Mouse (Mus musculus): ENCODE results near the gene Ttll9. TPM values are rescaled to one million over a fixed set of nuclear protein-coding genes. Genes with fewer than 3 reads are reported as not detected.

The Ttll9 gene
- polyA plus RNA-seq (2014; fragmentation: Nextera tagmentation; extraction: Ambion mirVana), result 0.35 and 0.62 TPM in 2 replicates

DNA sequence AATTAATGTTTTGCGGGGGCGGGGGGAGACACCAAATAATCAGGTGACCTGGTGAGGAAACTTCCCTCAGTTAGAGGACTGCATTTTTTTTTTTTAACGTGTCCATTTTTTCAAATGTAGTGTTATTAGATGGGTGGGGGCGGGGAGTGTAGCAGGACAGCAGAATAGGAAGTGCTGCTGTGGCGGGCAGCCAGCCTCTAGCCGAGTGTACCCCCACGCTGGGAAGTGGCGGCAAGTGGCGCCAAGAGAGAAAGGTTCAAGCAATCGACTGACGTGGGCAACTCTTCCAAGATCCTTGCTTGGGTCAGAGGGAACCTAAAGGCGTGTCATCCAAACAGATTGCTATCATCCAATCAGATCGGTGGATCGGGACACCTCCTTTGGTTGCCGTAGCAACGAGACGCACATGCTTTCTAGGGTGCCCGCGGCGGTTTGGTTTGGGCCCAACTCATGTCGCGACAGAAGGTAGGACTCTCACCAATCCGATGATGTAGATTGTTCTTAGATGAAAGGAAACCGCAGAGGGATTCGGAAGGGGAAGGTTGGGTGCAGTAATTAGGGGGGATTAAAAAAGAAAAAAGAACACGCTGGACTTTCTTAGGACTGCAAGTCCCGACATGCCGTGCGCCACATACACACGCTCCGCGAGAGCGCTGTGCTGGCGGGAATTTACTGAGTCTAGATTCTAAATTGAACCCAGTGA lies at the start of gene Ttll9:
Gene Ttll9 (plus strand): TSS at position 395 of the 703 bp plus-strand sequence.
- H3K27ac ChIP-seq (ENCODE audit: low read depth, low read length), result no peak within 1 kb of the TSS
- peak within 1 kb of the TSS; percentile 67 for H3K4me2 ChIP-seq
- peak within 1 kb of the TSS; percentile 45 for H3K4me3 ChIP-seq (ENCODE audit: low read depth, low read length)
- no peaks in the 10 kb centered on the region for H3K36me3 ChIP-seq (ENCODE audit: control insufficient read depth, insufficient read depth, low read length)
- H3K4me1 ChIP-seq (replicated peaks; ENCODE audit: control insufficient read depth, insufficient read depth, low read length), result no peaks in the 10 kb centered on the region
- WGBS, result 2% methylated on average over 34 of the region's 34 CpGs
- peaks cover 12% of the 10 kb centered on the region for H3K27me3 ChIP-seq (replicated peaks; ENCODE audit: control insufficient read depth, insufficient read depth, low read length)
- no peaks in the 10 kb centered on the region for H3K9me3 ChIP-seq (ENCODE audit: control insufficient read depth, low read length)
- no peak within 1 kb of the TSS for H3K9ac ChIP-seq (ENCODE audit: low read depth, low read length)
- ATAC-seq (replicated peaks; ENCODE audit: low FRiP score) (peak; percentile 76), DNase-seq (ENCODE audit: low spot score) (peak; percentile 74)

GRCm38 (mm10) chr2:152913471-152913870 lies 48.8 kb upstream of the Ttll9 start:
- Histone ChIP-seq H3K4me1 (replicated peaks; ENCODE audit: control insufficient read depth, insufficient read depth, low read length) (peaks cover 10% of the 10 kb centered on the region), H3K9ac (ENCODE audit: low read depth, low read length) (no peak overlapping the region), H3K4me3 (ENCODE audit: low read depth, low read length) (no peak overlapping the region), H3K36me3 (ENCODE audit: control insufficient read depth, insufficient read depth, low read length) (no peaks in the 10 kb centered on the region), H3K27me3 (replicated peaks; ENCODE audit: control insufficient read depth, insufficient read depth, low read length) (peaks cover 39% of the 10 kb centered on the region), H3K4me2 (no peak overlapping the region), H3K9me3 (ENCODE audit: control insufficient read depth, low read length) (no peaks in the 10 kb centered on the region), H3K27ac (ENCODE audit: low read depth, low read length) (no peak overlapping the region)
- WGBS, result 39% methylated on average over 7 of the region's 7 CpGs
- DNase-seq (ENCODE audit: low spot score), result no peak
- no peak for ATAC-seq (replicated peaks; ENCODE audit: low FRiP score)

DNA sequence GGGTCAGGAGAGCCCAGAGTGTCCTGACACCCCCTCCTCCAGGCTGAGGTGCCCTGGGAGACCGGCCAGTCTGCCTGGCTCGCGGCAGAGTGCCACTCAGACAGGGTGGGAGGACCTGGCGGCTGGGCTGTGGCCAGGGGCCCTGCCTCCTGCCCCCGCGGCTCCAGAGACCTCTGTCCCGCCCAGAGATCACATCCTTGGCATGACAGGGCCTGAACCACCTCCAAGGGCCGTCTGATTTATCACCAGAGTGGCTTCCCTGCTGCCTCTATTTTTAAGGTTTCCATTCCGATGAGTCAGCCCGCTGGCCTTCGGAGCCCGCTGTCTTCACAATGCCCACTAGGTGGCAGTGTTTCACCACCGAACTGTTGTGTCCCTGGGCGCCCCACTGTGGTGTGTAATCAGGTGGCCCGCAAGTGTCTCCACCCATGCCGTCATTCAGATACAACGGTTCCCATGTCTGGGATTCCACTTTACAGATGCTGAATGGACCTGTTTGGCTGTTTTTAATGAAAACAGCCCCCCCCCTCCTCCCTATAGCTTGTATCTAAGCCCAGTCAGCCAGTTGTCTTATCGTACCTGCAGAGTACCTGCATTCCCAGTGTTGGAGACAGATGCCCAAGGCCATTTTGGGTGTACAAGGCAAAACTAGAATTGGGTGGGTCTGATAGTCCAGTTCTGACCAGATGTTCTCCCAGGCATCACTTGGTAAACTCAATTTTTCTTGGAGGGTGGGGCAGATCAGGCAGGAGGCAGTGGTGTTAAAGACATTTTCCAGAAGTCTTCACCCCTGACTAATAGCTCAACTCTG lies 47.8 kb upstream of the Ttll9 start:
- Histone ChIP-seq H3K9ac (ENCODE audit: low read depth, low read length) (no peak overlapping the region), H3K27me3 (replicated peaks; ENCODE audit: control insufficient read depth, insufficient read depth, low read length) (peaks cover 39% of the 10 kb centered on the region), H3K36me3 (ENCODE audit: control insufficient read depth, insufficient read depth, low read length) (no peaks in the 10 kb centered on the region), H3K27ac (ENCODE audit: low read depth, low read length) (no peak overlapping the region), H3K4me1 (replicated peaks; ENCODE audit: control insufficient read depth, insufficient read depth, low read length) (peaks cover 15% of the 10 kb centered on the region), H3K9me3 (ENCODE audit: control insufficient read depth, low read length) (no peaks in the 10 kb centered on the region), H3K4me2 (peak overlapping the region; percentile 44), H3K4me3 (ENCODE audit: low read depth, low read length) (0 out of 2 replicates have a peak overlapping the region, but pooled peaks have one; percentile 3)
- peak; percentile 80 for DNase-seq (ENCODE audit: low spot score)
- WGBS, result 7% methylated on average over 18 of the region's 18 CpGs
- ATAC-seq (replicated peaks; ENCODE audit: low FRiP score), result peak; percentile 53

GRCm38 (mm10) chr2:152915453-152915852 lies 46.8 kb upstream of the Ttll9 start:
- Histone ChIP-seq H3K4me2 (no peak overlapping the region), H3K4me3 (ENCODE audit: low read depth, low read length) (no peak overlapping the region), H3K9me3 (ENCODE audit: control insufficient read depth, low read length) (no peaks in the 10 kb centered on the region), H3K36me3 (ENCODE audit: control insufficient read depth, insufficient read depth, low read length) (no peaks in the 10 kb centered on the region), H3K4me1 (replicated peaks; ENCODE audit: control insufficient read depth, insufficient read depth, low read length) (peaks cover 15% of the 10 kb centered on the region), H3K27me3 (replicated peaks; ENCODE audit: control insufficient read depth, insufficient read depth, low read length) (peaks cover 38% of the 10 kb centered on the region), H3K9ac (ENCODE audit: low read depth, low read length) (no peak overlapping the region), H3K27ac (ENCODE audit: low read depth, low read length) (no peak overlapping the region)
- WGBS, result 54% methylated on average over 4 of the region's 4 CpGs
- no peak for DNase-seq (ENCODE audit: low spot score)
- ATAC-seq (replicated peaks; ENCODE audit: low FRiP score), result no peak

DNA sequence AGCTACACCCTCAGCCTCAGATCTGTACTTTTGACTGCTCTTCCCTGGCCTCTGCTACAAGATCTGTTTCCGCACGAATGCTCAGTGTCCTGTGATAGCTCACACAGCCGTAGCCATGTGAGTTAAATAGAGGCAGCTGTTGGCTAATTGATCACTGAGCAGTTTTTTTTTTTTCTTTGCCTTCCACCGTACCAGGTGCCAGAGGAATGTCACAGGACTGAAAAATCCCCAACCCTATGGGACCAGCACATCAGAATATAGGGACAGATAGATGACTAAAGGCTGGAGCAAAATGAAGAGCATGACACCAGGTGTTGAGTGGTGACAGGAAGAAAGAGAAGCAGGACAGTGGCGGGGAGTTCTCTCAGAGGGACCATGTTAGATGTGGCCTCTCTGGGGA lies 46.2 kb upstream of the Ttll9 start:
- Histone ChIP-seq H3K4me1 (replicated peaks; ENCODE audit: control insufficient read depth, insufficient read depth, low read length) (peaks cover 15% of the 10 kb centered on the region), H3K9me3 (ENCODE audit: control insufficient read depth, low read length) (no peaks in the 10 kb centered on the region), H3K9ac (ENCODE audit: low read depth, low read length) (no peak overlapping the region), H3K4me2 (no peak overlapping the region), H3K4me3 (ENCODE audit: low read depth, low read length) (no peak overlapping the region), H3K36me3 (ENCODE audit: control insufficient read depth, insufficient read depth, low read length) (no peaks in the 10 kb centered on the region), H3K27me3 (replicated peaks; ENCODE audit: control insufficient read depth, insufficient read depth, low read length) (peaks cover 31% of the 10 kb centered on the region), H3K27ac (ENCODE audit: low read depth, low read length) (no peak overlapping the region)
- no peak for DNase-seq (ENCODE audit: low spot score)
- WGBS, result 59% methylated on average over 5 of the region's 5 CpGs
- ATAC-seq (replicated peaks; ENCODE audit: low FRiP score), result no peak

DNA sequence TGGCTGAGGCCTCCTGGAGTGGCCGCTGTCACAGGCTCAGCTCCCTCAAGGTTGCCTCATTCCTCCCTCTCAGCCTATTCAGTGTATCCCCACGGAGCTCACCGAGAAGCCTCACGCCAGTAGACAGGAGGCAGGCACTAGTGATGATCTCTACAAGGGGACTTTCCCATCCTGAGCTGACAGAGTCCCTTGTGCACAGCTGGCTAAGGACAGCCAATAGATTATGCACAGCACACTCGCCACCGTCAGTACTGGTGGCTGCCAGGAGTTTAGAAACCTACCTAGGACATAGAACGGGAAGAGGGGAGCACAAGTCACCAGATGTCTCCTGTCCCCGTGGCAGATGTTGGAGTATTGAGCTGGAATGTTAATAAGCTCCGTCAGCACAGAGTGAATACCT lies 44.6 kb upstream of the Ttll9 start:
- Histone ChIP-seq H3K9ac (ENCODE audit: low read depth, low read length) (no peak overlapping the region), H3K36me3 (ENCODE audit: control insufficient read depth, insufficient read depth, low read length) (no peaks in the 10 kb centered on the region), H3K27ac (ENCODE audit: low read depth, low read length) (no peak overlapping the region), H3K4me2 (no peak overlapping the region), H3K4me1 (replicated peaks; ENCODE audit: control insufficient read depth, insufficient read depth, low read length) (peaks cover 15% of the 10 kb centered on the region), H3K9me3 (ENCODE audit: control insufficient read depth, low read length) (no peaks in the 10 kb centered on the region), H3K4me3 (ENCODE audit: low read depth, low read length) (no peak overlapping the region), H3K27me3 (replicated peaks; ENCODE audit: control insufficient read depth, insufficient read depth, low read length) (peaks cover 16% of the 10 kb centered on the region)
- WGBS, result 62% methylated on average over 9 of the region's 9 CpGs
- DNase-seq (ENCODE audit: low spot score) (no peak), ATAC-seq (replicated peaks; ENCODE audit: low FRiP score) (no peak)

DNA sequence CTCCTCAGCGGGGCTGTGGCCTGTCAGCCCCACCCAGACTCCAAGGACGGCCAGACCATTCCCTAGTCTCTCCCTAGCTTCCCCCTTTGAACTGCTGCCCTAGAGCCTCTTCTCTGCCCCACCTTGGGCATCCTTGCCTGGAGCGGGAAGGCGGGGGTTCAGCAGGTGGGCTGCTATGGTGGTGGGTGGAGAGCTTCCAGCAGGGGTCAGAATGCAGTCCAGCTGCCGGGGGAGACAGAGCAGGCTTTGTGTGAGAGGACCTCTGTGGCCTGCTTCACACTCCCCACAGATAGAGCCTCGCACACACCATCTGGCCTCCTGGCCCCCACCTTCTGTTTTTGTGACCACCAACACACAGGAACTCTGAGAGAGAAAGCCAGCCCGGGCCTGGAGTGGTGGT lies 39.9 kb upstream of the Ttll9 start:
- ATAC-seq (replicated peaks; ENCODE audit: low FRiP score), result no peak
- H3K4me1 ChIP-seq (replicated peaks; ENCODE audit: control insufficient read depth, insufficient read depth, low read length), result 0 out of 2 replicates have a peak, but pooled peaks cover 5% of the 10 kb centered on the region

GRCm38 (mm10) chr2:152923621-152924020 lies 38.7 kb upstream of the Ttll9 start:
- Histone ChIP-seq H3K4me1 (replicated peaks; ENCODE audit: control insufficient read depth, insufficient read depth, low read length) (0 out of 2 replicates have a peak, but pooled peaks cover 4% of the 10 kb centered on the region), H3K36me3 (ENCODE audit: control insufficient read depth, insufficient read depth, low read length) (no peaks in the 10 kb centered on the region), H3K4me2 (no peak overlapping the region), H3K4me3 (ENCODE audit: low read depth, low read length) (no peak overlapping the region), H3K9ac (ENCODE audit: low read depth, low read length) (no peak overlapping the region), H3K9me3 (ENCODE audit: control insufficient read depth, low read length) (no peaks in the 10 kb centered on the region), H3K27ac (ENCODE audit: low read depth, low read length) (no peak overlapping the region), H3K27me3 (replicated peaks; ENCODE audit: control insufficient read depth, insufficient read depth, low read length) (no peaks in the 10 kb centered on the region; the same call in none of the 2 replicates)
- ATAC-seq (replicated peaks; ENCODE audit: low FRiP score) (no peak), DNase-seq (ENCODE audit: low spot score) (no peak)
- 73% methylated on average over 3 of the region's 3 CpGs for WGBS

More for the DNA sequence above, 39.9 kb upstream of the Ttll9 start:
- 39% methylated on average over 6 of the region's 7 CpGs for WGBS
- Histone ChIP-seq H3K9ac (ENCODE audit: low read depth, low read length) (no peak overlapping the region), H3K9me3 (ENCODE audit: control insufficient read depth, low read length) (no peaks in the 10 kb centered on the region), H3K27ac (ENCODE audit: low read depth, low read length) (no peak overlapping the region), H3K27me3 (replicated peaks; ENCODE audit: control insufficient read depth, insufficient read depth, low read length) (no peaks in the 10 kb centered on the region; the same call in none of the 2 replicates), H3K4me2 (no peak overlapping the region), H3K36me3 (ENCODE audit: control insufficient read depth, insufficient read depth, low read length) (no peaks in the 10 kb centered on the region), H3K4me3 (ENCODE audit: low read depth, low read length) (no peak overlapping the region)
- DNase-seq (ENCODE audit: low spot score), result no peak
